Mouse (Mus musculus) MEL (cell line): Measurements from ENCODE around the gene Sdhc.
"Not testable (repeated sequence)": the region's sequence is repeated elsewhere in the genome, so short reads cannot be mapped to it uniquely, and the experiment has no call there.

ENCODE experiments used
- POLR2AphosphoS5 ChIP-seq: IDR thresholded peaks from 2 replicates; pipeline ENCODE4 v1.6.1; 2012; ENCODE audit warnings: low read depth, borderline replicate concordance, mild to moderate bottlenecking, inconsistent platforms, low read length, moderate library complexity, mixed read lengths
- TBP ChIP-seq: IDR thresholded peaks from 2 replicates; pipeline ENCODE4 v1.8.0; 2011; ENCODE audit warnings: low read depth, low read length, improper control_type of control experiment
- USF1 ChIP-seq: IDR thresholded peaks from 2 replicates; pipeline ENCODE4 v1.6.1; 2014; ENCODE audit warnings: low read depth, mild to moderate bottlenecking, inconsistent platforms, low read length, improper control_type of control experiment, moderate library complexity

DNA sequence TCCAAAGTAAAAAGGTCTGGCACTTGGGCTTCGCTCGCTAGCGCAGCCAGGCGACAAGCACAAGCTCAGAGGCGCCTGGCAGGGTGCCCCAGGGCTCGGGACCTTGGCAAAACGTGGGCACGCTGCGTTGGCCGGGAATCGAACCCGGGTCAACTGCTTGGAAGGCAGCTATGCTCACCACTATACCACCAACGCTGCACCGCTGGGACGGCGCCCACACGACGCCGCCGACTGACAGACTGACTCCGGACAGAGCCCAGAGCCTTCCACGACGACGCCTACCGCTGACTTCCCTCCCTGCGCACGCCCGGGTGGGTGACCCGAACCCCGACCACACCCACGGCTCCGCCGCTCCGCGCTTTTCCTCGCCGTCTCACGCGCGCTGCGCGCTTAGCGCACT is 70.6 kb downstream of the Sdhc start:
- not testable (repeated sequence) for TF ChIP-seq USF1, TBP, POLR2AphosphoS5
